Mouse (Mus musculus): ENCODE results near the gene Sec14l4. TPM values are rescaled to one million over a fixed set of nuclear protein-coding genes. Genes with fewer than 3 reads are reported as not detected.

Gene Sec14l4
- total RNA-seq, 2 experiments from 2014 or later: 5.6 to 6.5 TPM

DNA sequence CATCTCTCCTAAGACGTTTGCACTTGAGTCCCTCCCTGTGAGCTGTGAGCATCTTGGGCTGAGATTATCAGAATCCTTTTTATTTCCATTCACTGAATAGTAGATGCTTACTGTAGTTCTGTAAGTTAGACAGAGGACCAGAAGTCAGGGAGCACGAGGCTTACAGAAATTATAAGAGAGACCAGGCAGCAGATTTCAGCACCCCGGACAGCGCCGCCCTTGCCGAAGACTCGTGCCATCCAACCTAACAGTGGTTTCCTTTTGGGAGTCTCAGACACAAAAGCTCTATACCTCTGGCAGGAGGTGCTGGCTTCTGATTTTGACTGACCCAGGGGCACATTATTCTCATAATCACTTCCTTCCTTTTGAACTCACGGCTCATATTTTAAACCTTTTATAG lies 45.4 kb downstream of the Sec14l4 start:
- peak; percentile 32 to 55 for DNase-seq (ENCODE audit: low spot score in 2 of 2)

DNA sequence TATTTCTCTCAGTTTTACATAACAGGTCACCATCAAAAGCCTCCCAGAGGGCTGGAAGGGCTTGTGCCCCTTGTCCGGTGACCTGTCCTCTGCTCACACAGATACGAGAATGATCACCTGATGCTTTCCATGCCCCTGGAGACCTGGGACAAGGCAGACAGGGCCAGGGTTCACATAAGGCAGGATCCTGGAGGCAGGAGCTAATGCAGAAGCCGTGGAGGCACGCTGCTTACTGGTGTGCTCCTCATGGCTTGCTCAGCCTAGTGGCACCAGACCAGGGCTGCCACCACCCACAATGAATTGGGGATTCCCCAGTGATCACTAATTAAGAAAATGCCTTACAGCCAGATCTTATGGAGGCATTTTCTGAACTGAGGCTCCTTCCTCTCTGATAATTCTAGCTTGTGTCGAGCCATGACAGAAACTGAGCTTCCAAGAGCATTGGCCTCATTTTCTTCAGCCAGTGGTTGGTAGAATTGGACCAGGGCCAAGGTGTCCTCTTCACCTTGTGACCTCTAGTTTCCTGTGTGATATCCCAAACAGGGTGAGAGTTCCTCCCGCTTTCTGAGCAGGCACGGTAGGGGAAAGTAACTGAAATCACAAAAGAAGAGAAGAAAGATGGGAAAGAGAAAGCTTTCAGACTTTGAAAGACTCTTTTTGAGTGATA lies 47.1 kb downstream of the Sec14l4 start:
- no peak for DNase-seq (ENCODE audit: low spot score in 2 of 2)

GRCm38 (mm10) chr11:4080219-4080618 lies 49.0 kb downstream of the Sec14l4 start:
- DNase-seq (ENCODE audit: low spot score in 2 of 2): peak; percentile 54 to 61

DNA sequence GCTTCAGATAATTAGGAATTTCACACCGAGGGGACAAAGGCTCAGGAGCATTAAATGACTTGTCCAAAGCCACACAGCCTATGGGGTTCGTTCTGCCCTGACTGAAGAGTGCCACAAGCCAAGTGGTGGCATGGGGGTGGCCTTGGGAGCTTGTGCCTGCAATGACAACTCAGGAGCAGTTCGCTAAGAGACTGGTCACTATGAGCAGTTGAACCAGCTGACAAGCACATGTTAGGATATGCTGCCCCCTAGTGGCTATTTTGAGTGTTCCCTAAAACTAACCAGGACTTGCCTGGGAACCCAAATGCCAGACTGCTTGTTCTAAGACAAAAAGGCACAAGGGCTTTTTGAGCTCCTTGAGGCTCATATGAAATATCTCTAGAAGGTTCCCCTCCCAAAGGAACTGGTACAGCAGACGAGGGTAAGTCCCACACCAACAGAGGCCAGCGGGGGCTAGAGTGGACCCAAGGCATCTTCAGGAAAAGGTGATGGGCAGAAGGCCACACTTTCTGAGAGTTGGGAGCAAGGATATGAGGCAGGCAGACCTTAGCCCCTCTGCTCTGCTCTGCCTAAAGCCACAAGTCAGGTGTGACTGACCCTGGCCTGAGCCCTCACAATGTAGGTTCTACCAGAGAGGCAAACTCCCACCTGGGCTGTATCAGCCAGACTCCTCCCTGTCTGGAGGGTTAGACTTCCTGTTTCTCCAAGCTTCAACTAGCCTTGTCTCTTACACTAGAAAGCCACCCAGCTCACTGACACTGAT lies 52.2 kb downstream of the Sec14l4 start:
- peak; percentile 32 to 57 for DNase-seq (ENCODE audit: low spot score in 2 of 2)

DNA sequence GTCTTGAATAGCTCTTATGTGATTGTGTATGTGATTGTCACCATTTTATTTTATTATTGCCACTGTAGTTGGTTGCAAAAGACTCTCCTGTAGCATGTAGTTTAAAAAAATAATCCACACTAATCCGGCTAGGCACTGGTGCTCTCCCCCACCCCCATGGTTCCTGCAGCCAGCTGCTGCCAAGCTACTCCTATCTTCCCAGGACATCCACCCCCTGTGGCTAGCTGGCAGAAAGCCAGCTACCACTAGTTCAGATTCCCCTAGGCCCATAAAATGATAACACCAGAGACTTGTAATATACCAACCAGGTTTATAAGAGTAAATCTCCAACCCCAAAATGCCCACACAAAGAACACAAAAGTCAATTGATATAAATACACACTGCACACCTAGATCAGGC lies 55.0 kb downstream of the Sec14l4 start:
- no peak for DNase-seq (ENCODE audit: low spot score in 2 of 2)

DNA sequence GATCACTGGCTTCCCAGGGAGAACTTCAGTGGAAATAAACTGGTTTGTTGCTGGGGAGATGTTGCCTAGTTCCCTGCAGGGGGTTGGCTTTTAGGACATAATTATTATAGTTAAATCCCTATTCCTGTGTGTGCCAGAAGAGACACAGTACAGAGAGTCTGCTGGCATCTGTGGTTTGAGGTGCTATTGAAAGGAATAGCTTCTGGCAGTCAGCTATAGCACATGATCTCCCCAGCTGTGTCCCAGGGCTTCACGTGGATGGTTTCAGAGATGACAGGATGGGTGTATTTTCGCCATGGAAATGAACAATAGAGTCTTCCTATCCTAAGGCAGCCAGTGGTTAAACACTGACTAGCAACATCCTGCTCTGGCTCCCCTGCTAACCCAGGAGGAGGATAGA lies 56.0 kb downstream of the Sec14l4 start:
- DNase-seq (ENCODE audit: low spot score in 2 of 2): no peak

- no peak for DNase-seq (ENCODE audit: low spot score in 2 of 2)
Measured at GRCm38 (mm10) chr11:4093459-4094377, 62.5 kb downstream of the Sec14l4 start.

DNA sequence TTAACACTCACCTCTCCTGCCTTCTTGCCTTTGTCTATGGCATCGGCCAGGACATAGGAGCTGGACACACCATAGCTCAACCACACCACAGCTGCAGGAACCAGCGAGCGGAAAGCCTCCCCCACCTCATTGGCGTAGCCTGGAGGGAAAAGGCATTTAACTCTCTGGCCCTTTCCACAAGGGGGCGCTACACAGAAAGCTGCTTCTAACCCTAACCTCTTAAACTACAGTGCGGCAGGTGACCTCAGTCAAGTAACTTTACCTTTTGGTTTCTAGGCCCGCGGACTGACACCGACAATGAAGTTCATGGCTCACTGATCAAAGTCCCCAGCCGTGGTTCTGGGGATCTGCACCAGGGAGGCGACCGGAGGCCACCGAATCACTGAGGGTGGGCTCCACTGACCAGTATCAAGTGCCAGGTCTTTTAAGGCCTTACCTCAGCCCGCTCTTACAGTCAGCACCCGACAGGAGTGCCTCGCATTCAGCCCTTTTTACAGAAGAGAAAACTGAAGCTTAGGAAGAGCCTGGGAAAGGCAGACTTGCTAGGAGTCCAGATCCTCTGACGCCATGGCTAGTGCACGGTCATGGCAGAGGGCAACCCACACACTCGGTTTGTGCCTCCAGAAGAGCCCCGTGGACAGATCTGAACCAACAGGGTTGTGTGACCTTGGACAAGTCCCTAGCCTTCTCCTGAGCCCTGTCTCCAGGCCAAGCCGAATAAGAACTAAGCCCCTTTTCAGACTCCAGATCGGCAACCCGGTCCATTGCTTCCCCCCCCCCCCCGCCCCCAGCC lies 63.3 kb downstream of the Sec14l4 start:
- DNase-seq (ENCODE audit: low spot score in 2 of 2): peak; percentile 64 to 69

GRCm38 (mm10) chr11:4095171-4096053 lies 64.2 kb downstream of the Sec14l4 start, which contains the start of gene Mtfp1:
Gene Mtfp1 (minus strand): TSS chr11:4095445.
- peak; percentile 42 to 52 for DNase-seq (ENCODE audit: low spot score in 2 of 2)

DNA sequence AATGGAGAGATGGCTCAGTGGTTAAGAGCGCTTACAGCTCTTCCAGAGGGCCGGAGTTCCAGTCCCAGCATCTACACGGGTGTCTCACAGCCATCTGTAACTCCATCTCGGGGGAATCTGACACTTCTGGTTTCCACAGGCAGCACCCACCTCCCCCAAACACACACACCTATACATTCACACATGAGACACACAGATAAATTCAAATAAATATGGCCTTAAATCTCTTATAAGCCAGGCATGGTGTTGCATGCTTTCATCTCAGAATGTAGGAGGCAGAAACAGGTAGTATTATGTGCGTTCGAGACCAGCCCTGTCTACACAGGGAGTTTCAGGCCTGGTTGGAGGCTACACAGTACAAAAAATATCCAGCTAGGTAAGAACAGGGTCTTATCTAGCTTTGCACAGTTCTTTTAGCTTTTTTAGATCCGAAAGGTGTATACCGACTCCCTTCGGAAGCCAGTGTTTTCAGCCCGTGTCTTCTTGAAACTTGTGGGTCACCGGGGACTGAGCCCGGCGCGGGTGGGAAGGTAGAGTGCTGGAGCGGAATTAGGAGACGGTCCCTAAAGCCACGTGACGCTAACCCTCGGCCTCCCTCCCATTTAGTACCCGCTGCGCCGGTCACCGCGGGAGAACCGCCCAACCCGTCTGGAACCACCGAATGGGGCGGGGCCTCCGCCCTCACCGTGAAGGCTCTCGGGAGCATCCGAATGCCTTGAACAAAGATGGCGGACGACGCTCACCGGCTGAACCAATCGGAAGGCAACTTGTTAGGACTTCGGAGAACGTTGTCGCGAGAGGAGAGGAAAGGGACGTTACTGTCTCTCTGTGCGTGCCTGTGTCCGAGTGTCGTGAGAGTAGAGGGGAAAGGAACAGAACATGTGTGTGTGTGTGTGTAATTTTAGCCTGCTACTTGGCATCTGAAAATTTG lies 65.1 kb downstream of the Sec14l4 start:
- peak; percentile 92 to 94 for DNase-seq (ENCODE audit: low spot score in 2 of 2)

DNA sequence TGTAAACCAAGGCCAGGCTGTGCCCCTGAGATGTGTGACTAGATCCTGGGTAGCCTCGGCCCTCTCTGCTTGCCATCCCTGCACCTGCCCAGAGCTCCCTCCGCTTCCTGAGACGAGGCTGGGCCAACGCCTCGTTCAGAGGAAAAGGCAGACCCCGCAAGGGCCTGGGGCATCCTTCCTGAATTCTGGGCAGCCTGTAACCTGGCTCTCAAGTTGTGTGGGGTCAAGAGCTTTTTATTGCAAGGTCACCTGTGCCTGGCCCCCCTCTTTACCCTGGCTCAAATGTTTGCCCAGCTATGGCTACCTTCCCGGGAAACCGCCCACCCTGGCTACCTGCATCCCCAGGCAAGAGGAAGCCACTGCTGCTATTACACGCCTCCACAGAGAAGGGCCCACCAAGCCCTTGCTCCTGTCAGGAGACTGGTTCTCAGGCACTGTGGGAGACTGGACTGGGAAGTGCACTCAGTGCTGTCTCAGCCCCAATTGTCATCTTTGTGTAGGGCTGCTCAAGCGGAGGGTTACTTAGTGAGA lies 65.9 kb downstream of the Sec14l4 start:
- DNase-seq (ENCODE audit: low spot score in 2 of 2): no peak

Other genes starting within 250 kb of the Sec14l4 start
- 1 to 10 TPM; 2.9 to 6.6 TPM for gene Osbp2, start 167.6 kb upstream of the Sec14l4 start, total RNA-seq (2021)
- under 1 TPM; 0.53 to 0.74 TPM for gene 4921536K21Rik, start 136.4 kb upstream of the Sec14l4 start, total RNA-seq (2021)
- 1 to 10 TPM; 3.5 to 5.2 TPM for gene Dusp18, start 136.2 kb upstream of the Sec14l4 start, total RNA-seq (2021)
- gene Slc35e4, start 116.8 kb upstream of the Sec14l4 start, total RNA-seq (2021): 1 to 10 TPM; 4.2 to 8.5 TPM
- gene Tcn2, start 99.3 kb upstream of the Sec14l4 start, total RNA-seq (2021): 100 to 1,000 TPM; 113 to 133 TPM
- gene Pes1, start 67.5 kb upstream of the Sec14l4 start, total RNA-seq (2021): 10 to 100 TPM; 52.4 to 55.6 TPM
- gene 4930556J24Rik, start 54.7 kb upstream of the Sec14l4 start, total RNA-seq (2021): not detected
- gene Gal3st1, start 47.8 kb upstream of the Sec14l4 start, total RNA-seq (2021): not detected
- gene Sec14l3, start 33.4 kb downstream of the Sec14l4 start, total RNA-seq (2021): not detected
- 10 to 100 TPM; 23.5 to 30.9 TPM for gene Mtfp1, start 64.0 kb downstream of the Sec14l4 start, total RNA-seq (2021)
- gene Sec14l2, start 92.0 kb downstream of the Sec14l4 start, total RNA-seq (2021): 1 to 10 TPM; 1.5 to 1.7 TPM
- 10 to 100 TPM; 22.7 to 23.7 TPM for gene Rnf215, start 103.7 kb downstream of the Sec14l4 start, total RNA-seq (2021)
- 10 to 100 TPM; 10.8 to 12.5 TPM for gene Ccdc157, start 128.8 kb downstream of the Sec14l4 start, total RNA-seq (2021)
- gene Sf3a1, start 128.9 kb downstream of the Sec14l4 start, total RNA-seq (2021): 10 to 100 TPM; 50.3 to 59.9 TPM
- 10 to 100 TPM; 14.8 to 23.3 TPM for gene Tbc1d10a, start 155.3 kb downstream of the Sec14l4 start, total RNA-seq (2021)
- 1 to 10 TPM; 3.0 to 5.1 TPM for gene Castor1, start 186.8 kb downstream of the Sec14l4 start, total RNA-seq (2021)
- gene Osm, start 205.0 kb downstream of the Sec14l4 start, total RNA-seq (2021): under 1 TPM in 1 of 2 experiments, not detected in 1; 0.16 TPM
- under 1 TPM; 0.07 to 0.86 TPM for gene Lif, start 226.1 kb downstream of the Sec14l4 start, total RNA-seq (2021)